In the genomic region with DNA sequence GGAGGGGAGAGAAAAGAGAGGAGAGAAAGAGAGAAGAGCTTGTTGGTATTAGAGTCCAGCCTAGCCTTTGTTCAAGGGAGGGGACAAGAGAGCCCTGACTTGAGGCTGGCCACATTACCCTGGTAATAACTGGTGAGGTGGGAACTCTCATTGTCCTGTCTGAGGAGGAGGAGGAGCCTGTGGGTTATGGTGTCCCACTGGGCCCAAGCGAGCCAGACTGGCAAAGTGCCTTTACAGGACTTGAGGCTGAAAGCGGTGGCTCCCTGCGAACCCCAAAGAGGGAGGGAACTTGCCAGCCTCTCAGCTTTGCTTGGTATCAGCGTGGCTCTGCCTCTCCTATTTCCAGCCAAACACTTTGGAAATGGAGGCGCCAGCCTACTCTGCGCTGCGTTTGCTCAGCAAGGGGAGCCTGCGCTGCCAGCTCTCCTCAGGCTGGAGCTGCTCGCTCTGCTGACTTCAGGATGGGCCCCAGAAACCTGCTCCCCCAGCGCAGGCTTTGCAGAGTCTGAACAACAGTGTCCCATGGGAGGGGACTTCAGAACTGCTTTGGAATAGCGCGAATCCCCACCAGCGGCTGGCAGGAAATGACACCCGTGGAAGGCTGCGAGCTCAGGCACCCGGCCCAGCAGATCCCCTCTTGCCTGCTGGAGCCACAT, we compare ENCODE assay signal across 10 mouse cellular contexts.
DNase-seq lines count a peak whose midpoint lies in the region; ATAC-seq lines count a peak whose summit lies in the region.
"Had no signal": no experiment of that assay in that cellular context is flagged by ENCODE, and none has a peak within 500 bp of the region (broad histone marks: within the 10 kb centered on the region; RNA-seq: fewer than 3 reads in every experiment).

No protein-coding gene starts in this region.

- no peak for ATAC-seq in kidney, embryonic 14.5 days (ENCODE audit: low FRiP score, low TSS enrichment)
- ATAC-seq in heart, embryonic 15.5 days (replicated peaks; ENCODE audit: insufficient number of reproducible peaks, insufficient read depth, low FRiP score, low read depth), result no peak
- no peak for ATAC-seq in neural tube, embryonic 15.5 days (ENCODE audit: low FRiP score)

- WGBS in kidney, embryonic 14.5 days, result 38% methylated on average over 16 of the region's 16 CpGs
- 47% methylated on average over 16 of the region's 16 CpGs for WGBS in heart, embryonic 15.5 days
- WGBS in neural tube, embryonic 15.5 days, result 28% methylated on average over 16 of the region's 16 CpGs

- DNase-seq in kidney, adult 9 months, result no peak
- DNase-seq in right cerebral cortex, postnatal 4 days, result peak; percentile 44
- DNase-seq in right cerebral cortex, adult 2 months (ENCODE audit: low spot score in 2 of 2), result no peak
- no peak for DNase-seq in adrenal gland, adult (ENCODE audit: inconsistent age in 2 of 2, low spot score in 1 of 2)
- DNase-seq: spleen, adult 18-20 months had no signal

- peaks cover 4% of the 10 kb centered on the region; the same call in 1 of the 2 replicates for H3K9me3 ChIP-seq in kidney, embryonic 14.5 days (ENCODE audit: control insufficient read depth, low read length)
- H3K9me3 ChIP-seq in heart, embryonic 15.5 days (replicated peaks), result no peaks in the 10 kb centered on the region
- H3K9me3 ChIP-seq in neural tube, embryonic 15.5 days (replicated peaks), result no peaks in the 10 kb centered on the region
- H3K9me3 ChIP-seq: kidney, embryonic 15.5 days had no signal

- 0 out of 2 replicates have a peak overlapping the region, but pooled peaks have one; percentile 12 for H3K9ac ChIP-seq in kidney, embryonic 14.5 days (ENCODE audit: low read depth, low read length)
- no peak overlapping the region for H3K9ac ChIP-seq in heart, embryonic 15.5 days
- H3K9ac ChIP-seq in neural tube, embryonic 15.5 days (replicated peaks), result 0 out of 2 replicates have a peak overlapping the region, but pooled peaks have one; percentile 3
- H3K9ac ChIP-seq: kidney, embryonic 15.5 days had no signal

- H3K36me3 ChIP-seq in kidney, embryonic 14.5 days (ENCODE audit: control insufficient read depth, insufficient read depth, low read length), result no peaks in the 10 kb centered on the region
- H3K36me3 ChIP-seq in heart, embryonic 15.5 days, result no peaks in the 10 kb centered on the region
- H3K36me3 ChIP-seq in neural tube, embryonic 15.5 days, result no peaks in the 10 kb centered on the region
- H3K36me3 ChIP-seq: kidney, embryonic 15.5 days had no signal

- H3K27me3 ChIP-seq in kidney, embryonic 14.5 days (ENCODE audit: control insufficient read depth, insufficient read depth, low read length), result no peaks in the 10 kb centered on the region
- H3K27me3 ChIP-seq in heart, embryonic 15.5 days, result no peaks in the 10 kb centered on the region
- no peaks in the 10 kb centered on the region for H3K27me3 ChIP-seq in neural tube, embryonic 15.5 days (replicated peaks)

- H3K4me3 ChIP-seq in kidney, embryonic 14.5 days (ENCODE audit: low read length), result no peak overlapping the region
- no peak overlapping the region for H3K4me3 ChIP-seq in heart, embryonic 15.5 days
- H3K4me3 ChIP-seq in neural tube, embryonic 15.5 days (replicated peaks), result no peak overlapping the region
- H3K4me3 ChIP-seq: kidney, embryonic 15.5 days had no signal

- H3K27ac ChIP-seq in kidney, embryonic 14.5 days (ENCODE audit: low read depth, low read length), result no peak overlapping the region
- H3K27ac ChIP-seq in heart, embryonic 15.5 days, result peak overlapping the region; percentile 55
- 0 out of 2 replicates have a peak overlapping the region, but pooled peaks have one; percentile 18 for H3K27ac ChIP-seq in neural tube, embryonic 15.5 days (replicated peaks)
- H3K27ac ChIP-seq: kidney, embryonic 15.5 days had no signal

- peaks cover 29% of the 10 kb centered on the region for H3K4me1 ChIP-seq in kidney, embryonic 14.5 days (ENCODE audit: control insufficient read depth, insufficient read depth, low read length)
- H3K4me1 ChIP-seq in heart, embryonic 15.5 days (replicated peaks), result peaks cover 42% of the 10 kb centered on the region
- peaks cover 49% of the 10 kb centered on the region for H3K4me1 ChIP-seq in neural tube, embryonic 15.5 days

- H3K4me2 ChIP-seq in kidney, embryonic 14.5 days (replicated peaks; ENCODE audit: low read depth, low read length), result no peak overlapping the region
- no peak overlapping the region for H3K4me2 ChIP-seq in heart, embryonic 15.5 days
- no peak overlapping the region; the same call in 1 of the 2 replicates for H3K4me2 ChIP-seq in neural tube, embryonic 15.5 days
- H3K4me2 ChIP-seq: kidney, embryonic 15.5 days; liver, embryonic 11.5 days had no signal
